Mouse (Mus musculus) frontal cortex, adult 2 months (tissue): Measurements from ENCODE around the gene Cdh4. TPM values are rescaled to one million over a fixed set of nuclear protein-coding genes. Genes with fewer than 3 reads are reported as not detected.

Experiments used
- DNase-seq, 2 experiments: peaks; one replicate each; pipeline ENCODE4 v3.0.0; 2022; ENCODE audit warnings: low spot score in 1 of 2; ENCODE audit errors: extremely low spot score in 1 of 2
- polyA plus RNA-seq: library from polyadenylated mRNA; depleted of rRNA; stranded (reverse); fragments of >200 nt; gene quantifications from 2 replicates; pipeline ENCODE4 v1.2.3, GENCODE M21; 2012; rRNA removed

The Cdh4 gene
- 19.0 and 21.5 TPM in 2 replicates for polyA plus RNA-seq

GRCm38 (mm10) chr2:179442191-179442540, at the start of gene Cdh4:
TSS of gene Cdh4 (plus strand) at chr2:179442431.
- DNase-seq = peak in 1 of 2 experiments; percentile 66

GRCm38 (mm10) chr2:179395442-179395841, 46.8 kb upstream of the Cdh4 start:
- DNase-seq = no peak

GRCm38 (mm10) chr2:179399645-179400249, 42.5 kb upstream of the Cdh4 start:
- DNase-seq = peak in 1 of 2 experiments; percentile 48

GRCm38 (mm10) chr2:179410866-179411561, 31.2 kb upstream of the Cdh4 start:
- DNase-seq = no peak

DNA sequence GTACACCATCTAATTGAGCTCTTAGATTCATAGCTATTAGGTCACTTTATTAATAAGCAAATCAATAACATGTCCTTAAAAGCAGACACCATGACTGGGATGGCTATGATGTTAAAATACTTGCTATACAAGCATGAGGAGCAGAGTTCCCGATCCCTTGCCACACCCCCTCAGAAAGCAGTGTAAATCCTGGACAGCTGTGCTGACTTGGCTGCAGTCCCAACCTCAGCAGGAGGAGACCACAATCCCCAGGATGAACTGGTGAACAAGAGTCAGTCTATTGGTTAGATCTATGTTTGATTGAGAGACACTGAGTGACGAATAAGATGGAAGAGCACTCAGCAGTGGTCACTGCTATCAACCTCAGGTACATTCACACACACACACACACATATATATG, 29.3 kb upstream of the Cdh4 start:
- no peak for DNase-seq

- DNase-seq = no peak
Observed at GRCm38 (mm10) chr2:179414253-179414652, 28.0 kb upstream of the Cdh4 start.

DNA sequence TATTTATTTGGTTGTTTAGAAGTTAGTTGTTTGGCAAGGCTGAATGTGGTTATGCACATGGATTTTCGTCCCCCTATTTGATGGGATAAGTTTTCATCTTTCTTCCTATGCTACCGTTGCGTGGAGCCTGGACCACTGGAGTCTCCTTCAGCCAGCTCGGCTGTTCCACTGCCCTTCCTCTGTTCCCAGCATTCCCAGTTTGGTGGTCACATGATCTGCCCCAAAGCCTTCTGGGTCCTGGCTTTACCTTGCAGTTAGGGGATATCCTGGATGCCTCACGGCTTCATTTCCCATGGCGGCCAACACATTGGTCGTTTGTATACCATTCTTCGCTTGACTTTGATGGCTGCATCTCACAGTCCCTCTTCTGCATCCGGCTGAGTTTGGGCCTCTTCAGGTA, 27.5 kb upstream of the Cdh4 start:
- DNase-seq = no peak

- no peak for DNase-seq
Observed at GRCm38 (mm10) chr2:179415892-179416403, 26.3 kb upstream of the Cdh4 start.

GRCm38 (mm10) chr2:179416587-179417227, 25.5 kb upstream of the Cdh4 start:
- DNase-seq = no peak

DNA sequence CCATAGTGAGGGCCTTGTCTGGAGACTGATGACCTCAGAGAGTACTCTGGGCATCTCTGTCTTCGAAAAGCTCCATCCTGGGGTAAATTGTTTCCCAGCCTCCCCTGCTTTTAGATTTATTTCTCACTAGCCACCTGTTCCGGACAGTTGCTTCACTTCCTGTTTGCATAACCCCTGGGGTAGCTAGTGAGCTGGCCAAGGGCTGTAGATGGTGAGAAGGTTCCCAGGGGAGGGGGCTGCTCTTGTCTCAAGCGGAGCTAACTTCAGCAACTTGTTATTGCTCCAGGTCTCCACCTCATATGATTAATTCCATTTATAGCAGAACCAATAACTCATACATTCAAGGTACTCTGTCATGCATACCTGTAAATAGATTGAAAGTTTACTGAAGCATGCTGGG, 16.6 kb upstream of the Cdh4 start:
- DNase-seq = no peak

DNA sequence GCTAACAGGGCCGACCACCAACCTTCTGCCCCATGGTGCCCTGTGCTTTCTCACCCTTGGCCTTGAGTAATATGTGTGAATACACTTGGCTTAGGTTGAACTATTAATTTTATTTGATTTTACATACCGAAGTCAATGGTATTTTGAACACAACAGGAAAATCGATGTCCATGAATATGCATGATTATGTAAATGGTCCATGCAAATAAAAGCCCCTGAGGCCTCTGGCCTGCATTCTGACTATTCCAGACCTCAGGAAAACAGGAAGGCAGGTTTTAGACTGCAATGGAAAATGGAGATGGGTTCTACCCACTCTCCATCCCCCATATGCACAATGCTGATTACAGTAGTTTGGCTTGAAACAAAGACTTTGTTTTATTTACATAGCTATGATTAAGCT, 13.3 kb upstream of the Cdh4 start:
- no peak for DNase-seq

- peak in 1 of 2 experiments; percentile 52 for DNase-seq
Observed at GRCm38 (mm10) chr2:179440161-179440560, 2.1 kb upstream of the Cdh4 start.

- DNase-seq = no peak
Observed at GRCm38 (mm10) chr2:179441086-179441485, 1.1 kb upstream of the Cdh4 start.

DNA sequence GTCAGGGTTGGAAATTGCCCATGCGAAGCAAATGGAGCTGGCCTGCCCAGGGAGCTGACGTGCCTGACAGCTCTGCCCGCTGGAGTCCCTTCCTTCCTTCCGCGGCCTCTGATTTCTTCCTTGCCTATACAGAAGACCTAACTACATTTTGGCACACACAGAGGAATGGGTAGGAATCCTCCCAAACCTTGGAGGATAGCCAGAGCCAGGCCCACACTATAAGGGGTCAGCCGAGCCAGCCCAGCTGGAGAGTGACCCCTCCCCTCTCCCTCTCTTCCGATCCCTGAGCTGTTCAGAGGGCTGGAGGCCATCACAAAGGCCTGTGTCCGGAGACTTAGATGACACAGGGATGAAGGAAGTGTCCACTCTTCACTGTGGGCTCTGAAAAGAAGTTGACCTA, 514 bp upstream of the Cdh4 start:
- DNase-seq = no peak

GRCm38 (mm10) chr2:179442541-179443225, 452 bp downstream of the Cdh4 start:
- peak in 1 of 2 experiments; percentile 46 for DNase-seq

GRCm38 (mm10) chr2:179443226-179443815, 1.1 kb downstream of the Cdh4 start:
- peak in 1 of 2 experiments; percentile 68 for DNase-seq

DNA sequence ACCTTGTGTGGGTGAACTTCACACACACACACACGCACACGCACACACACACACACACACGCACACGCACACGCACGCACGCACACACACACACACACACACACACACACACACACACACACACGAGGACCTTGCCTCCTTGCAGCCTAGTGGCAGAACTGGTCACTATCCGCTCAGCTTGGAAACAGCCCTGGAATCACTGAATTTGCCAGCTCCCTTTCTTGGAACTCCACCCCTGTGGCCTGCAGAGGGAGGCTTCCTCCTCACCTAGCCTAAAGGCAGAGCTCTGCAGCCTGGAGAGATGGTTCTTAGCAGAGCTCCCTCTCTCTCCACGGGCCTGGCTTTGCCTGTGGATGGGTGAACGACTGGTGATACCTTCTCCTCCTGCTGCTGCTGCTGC, 1.7 kb downstream of the Cdh4 start:
- peak in 1 of 2 experiments; percentile 25 for DNase-seq

- no peak for DNase-seq
Observed at GRCm38 (mm10) chr2:179448256-179448655, 6.0 kb downstream of the Cdh4 start.

DNA sequence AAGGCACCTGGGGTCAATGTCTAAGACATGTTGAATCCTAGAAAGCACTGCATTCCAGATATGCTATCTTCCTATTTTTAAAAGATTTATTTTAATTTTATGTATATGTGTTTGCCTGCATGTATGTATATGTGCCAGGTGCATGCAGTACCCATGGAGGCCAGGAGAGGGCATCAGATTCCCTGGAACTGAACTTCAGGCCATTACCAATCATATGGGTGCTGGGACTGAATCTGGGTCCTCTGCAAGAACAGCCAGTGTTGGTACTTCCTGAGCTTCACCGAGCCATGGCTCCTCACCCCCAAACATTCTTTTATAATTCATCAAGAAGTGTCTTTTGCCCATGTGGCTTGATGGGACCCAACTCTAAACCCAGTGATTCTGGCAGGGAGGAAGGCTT, 6.8 kb downstream of the Cdh4 start:
- DNase-seq = no peak

DNA sequence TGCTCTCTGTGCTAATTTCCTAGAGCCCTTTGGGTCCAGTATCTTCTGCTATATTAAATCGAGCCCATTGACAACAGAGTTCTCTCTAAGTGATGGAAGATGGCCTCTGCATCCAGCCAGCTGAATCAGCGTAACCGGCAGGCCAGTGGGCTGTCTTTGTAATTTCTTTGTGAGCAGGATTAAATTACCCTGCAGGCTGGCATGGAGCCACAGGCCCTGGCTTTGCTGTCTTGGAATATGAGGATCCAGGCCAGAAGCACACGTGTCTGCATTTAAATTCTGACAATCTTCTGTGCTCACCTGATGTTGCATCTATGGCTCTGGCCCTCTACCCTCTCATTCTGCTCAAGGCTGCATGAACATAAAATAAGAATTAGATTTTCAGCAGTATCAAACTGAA, 17.0 kb downstream of the Cdh4 start:
- no peak for DNase-seq

DNA sequence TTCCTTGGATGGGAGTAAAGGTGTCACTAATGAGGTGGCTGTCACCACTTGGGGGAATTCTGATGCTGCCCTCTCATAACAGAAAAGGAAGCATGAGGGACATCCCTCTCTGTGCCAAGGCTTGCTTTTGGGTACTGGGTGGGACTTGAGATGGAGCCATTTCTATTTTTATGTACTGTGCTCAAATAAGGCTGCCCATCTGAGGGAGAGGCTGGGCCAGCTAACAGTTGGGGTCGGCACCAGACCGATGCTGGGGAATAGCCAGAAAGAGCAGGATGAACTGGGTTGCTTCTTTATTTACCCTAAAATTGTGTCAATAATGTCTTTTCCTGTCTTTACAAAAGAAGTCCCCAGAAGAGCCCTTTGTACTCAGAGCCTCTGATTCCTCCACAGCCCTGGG, 17.4 kb downstream of the Cdh4 start:
- DNase-seq = no peak
